Mouse (Mus musculus) T-cell, adult 2 months (primary cell): ENCODE measurements around the gene Cerk.
"Not testable (repeated sequence)": the region's sequence is repeated elsewhere in the genome, so short reads cannot be mapped to it uniquely, and the experiment has no call there.

ENCODE experiments used
- DNase-seq: peaks from one replicate; pipeline ENCODE4 v3.0.0; 2022; ENCODE audit warnings: low spot score

The Cerk gene

GRCm38 (mm10) chr15:86206385-86206784 lies 20.4 kb upstream of the Cerk start:
- DNase-seq: no peak

- DNase-seq: peak; percentile 78
Measured at GRCm38 (mm10) chr15:86205300-86205699, 19.4 kb upstream of the Cerk start.

DNA sequence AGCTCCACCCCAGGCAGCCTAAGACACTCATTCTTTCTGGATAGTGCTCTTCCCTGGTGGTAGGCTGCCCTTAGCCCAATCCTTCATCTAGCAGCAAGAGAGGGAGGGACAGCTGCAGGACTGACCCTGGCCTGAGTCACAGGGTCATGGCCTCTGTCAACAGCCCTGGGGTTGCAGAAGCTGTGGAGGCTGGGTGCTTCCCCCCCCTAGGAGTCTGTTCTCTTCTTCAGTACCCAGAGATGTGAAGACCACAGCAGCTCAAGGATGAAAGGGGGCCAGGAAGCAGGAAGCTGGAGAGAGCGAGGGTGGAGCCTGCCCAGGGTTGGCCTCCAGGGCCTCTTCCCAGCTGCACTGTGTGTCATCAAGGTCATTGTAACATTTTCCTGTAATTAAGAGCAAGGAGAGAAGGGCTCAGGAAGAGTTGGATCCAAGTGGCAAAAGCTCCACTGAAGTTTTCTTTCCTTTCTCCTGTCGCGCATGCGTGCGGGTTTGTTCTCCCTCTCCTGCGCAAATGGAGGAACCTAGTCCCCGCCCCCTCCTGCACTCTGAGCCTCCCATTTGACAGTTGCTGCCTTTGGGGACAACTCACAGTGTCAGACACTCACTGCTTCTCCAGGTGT lies 18.1 kb upstream of the Cerk start:
- DNase-seq: peak; percentile 43

- no peak for DNase-seq
Measured at GRCm38 (mm10) chr15:86203292-86203793, 17.4 kb upstream of the Cerk start.

DNA sequence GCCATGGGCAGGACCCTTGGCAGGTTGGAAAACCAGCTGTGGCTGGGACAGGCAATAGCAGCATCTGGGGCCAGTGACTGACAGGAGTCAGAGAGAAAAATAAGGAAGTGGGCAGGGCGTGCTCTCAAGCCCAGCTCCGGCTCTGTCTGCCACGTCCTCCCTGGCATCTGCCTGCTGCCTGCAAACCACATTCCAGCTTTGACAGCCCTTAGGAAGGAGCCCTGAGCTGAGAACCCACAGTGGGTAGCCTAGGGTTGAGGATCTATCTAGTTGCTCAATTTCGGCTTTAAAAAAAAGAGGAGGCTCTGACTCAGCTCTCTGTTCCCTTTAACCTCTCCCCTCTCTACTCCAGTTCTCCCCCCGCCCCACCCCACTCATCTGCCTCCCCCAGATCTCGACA lies 16.7 kb upstream of the Cerk start:
- peak; percentile 32 for DNase-seq

DNA sequence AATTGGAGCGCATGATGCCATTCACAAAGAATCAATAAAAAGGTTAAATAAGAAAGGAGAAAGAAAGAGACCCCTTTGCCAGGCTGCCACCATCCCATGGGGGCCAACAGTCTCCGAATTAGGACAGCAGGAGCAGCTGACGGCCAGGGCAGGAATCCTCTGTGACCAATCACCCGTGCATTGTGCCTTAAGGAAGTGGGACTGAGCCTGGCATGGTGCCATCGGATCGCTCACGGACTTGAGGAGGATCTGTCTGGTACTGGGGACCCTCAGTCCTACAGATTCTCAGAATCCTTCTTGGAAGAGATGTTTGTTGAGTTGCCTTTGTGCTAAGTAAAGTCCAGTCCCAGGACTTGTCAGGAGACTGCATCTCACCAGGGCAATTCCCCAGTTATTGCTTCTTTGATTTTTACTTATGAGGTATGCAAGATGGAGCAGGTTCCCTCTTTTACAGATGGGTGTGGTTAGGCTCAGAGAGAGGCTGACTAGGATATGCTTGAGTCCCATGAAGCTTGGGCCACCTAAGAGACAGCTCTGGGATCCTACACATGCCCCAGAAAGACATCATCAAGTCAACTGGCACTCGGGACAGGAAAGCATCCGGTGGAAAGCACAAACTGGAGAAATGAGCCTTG lies 15.9 kb upstream of the Cerk start:
- DNase-seq: no peak

- no peak for DNase-seq
Measured at GRCm38 (mm10) chr15:86201095-86201494, 15.2 kb upstream of the Cerk start.

DNA sequence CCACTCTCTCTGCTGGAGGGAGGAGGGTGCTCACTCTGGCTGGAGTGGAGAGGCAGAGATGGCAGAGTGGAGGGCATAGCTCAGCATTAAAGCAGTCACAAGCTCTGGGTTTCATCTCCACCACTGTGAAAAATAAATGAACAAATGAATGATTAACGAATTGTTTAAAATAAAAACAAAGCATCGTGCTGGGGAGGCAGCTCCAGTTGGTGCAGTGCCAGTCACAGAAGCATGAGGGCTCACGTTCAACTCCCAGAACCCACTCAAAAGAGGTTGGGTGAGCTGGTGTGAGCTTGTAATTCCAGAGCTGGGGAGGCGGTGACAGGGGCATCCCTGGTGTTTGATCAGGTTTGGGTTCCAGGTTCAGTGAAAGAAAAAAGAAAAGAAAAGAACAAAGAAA lies 14.2 kb upstream of the Cerk start:
- DNase-seq: no peak

- DNase-seq: no peak
Measured at GRCm38 (mm10) chr15:86199482-86199881, 13.5 kb upstream of the Cerk start.

GRCm38 (mm10) chr15:86199052-86199451 lies 13.1 kb upstream of the Cerk start:
- no peak for DNase-seq

DNA sequence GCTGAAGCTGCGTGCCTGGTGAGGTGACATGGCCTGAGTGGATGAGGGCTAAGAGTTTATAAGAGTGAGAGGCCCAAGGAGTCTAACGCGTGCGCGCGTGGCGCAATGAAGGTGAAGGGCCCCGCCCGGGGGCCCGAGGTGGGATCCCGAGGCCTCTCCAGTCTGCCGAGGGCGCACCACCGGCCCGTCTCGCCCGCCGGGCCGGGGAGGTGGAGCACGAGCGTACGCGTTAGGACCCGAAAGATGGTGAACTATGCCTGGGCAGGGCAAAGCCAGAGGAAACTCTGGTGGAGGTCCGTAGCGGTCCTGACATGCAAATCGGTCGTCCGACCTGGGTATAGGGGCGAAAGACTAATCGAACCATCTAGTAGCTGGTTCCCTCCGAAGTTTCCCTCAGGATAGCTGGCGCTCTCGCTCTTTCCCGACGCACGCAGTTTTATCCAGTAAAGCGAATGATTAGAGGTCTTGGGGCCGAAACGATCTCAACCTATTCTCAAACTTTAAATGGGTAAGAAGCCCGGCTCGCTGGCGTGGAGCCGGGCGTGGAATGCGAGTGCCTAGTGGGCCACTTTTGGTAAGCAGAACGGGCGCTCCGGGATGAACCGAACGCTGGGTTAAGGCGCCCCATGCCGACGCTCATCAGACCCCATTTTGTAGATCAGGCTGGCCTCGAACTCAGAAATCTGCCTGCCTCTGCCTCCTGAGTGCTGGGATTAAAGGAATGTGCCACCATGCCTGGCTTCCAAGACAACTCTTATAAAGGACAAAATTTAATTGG lies 8.9 kb upstream of the Cerk start:
- DNase-seq: not testable (repeated sequence)

GRCm38 (mm10) chr15:86191933-86192332 lies 6.0 kb upstream of the Cerk start:
- no peak for DNase-seq

GRCm38 (mm10) chr15:86191505-86191904 lies 5.6 kb upstream of the Cerk start:
- DNase-seq: no peak

DNA sequence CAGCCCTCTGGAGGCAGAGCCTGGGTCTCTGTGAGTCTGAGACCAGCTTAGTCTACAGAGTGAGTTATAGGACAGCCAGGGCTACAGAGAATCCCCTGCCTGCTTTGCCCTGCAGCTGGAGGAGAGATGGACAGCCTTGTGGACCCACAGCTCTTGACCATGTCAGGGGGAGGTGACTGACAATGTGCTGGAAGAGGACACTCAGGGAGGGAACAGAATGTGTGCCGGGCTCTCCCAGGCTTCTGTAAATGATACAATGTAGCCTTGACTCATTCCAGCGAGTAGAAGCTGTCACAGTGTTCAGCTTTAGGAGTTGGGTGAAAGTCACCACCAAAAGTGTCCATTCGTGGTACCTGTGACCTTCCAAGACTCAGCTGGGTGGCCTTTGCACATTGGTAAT lies 4.4 kb upstream of the Cerk start:
- DNase-seq: no peak

GRCm38 (mm10) chr15:86188746-86189470 lies 3.0 kb upstream of the Cerk start:
- no peak for DNase-seq

- DNase-seq: no peak
Measured at GRCm38 (mm10) chr15:86188186-86188585, 2.2 kb upstream of the Cerk start.

- DNase-seq: no peak
Measured at GRCm38 (mm10) chr15:86186686-86187085, 745 bp upstream of the Cerk start.

GRCm38 (mm10) chr15:86184851-86185688 lies 871 bp downstream of the Cerk start:
- DNase-seq: peak; percentile 36

DNA sequence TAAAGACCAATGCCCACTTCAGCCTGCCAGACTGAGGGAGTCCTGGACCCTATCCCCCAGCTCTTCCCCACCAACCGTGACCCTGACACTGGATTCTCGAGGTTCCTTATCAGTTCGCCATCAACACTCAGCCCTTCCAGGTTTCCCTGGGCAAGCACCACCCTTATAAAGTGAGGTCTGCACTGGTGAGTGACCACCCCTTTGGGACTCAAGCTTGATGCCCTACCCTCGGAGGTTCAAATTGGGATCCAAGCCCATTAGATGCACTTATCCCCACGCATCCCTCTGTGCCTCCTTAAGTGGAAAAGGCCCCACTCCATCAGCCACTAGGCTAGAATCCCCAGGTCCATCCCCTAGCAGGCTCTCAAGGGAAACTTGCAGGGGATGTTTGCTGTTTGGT lies 1.9 kb downstream of the Cerk start:
- DNase-seq: no peak

GRCm38 (mm10) chr15:86183484-86183883 lies 2.5 kb downstream of the Cerk start:
- DNase-seq: no peak

DNA sequence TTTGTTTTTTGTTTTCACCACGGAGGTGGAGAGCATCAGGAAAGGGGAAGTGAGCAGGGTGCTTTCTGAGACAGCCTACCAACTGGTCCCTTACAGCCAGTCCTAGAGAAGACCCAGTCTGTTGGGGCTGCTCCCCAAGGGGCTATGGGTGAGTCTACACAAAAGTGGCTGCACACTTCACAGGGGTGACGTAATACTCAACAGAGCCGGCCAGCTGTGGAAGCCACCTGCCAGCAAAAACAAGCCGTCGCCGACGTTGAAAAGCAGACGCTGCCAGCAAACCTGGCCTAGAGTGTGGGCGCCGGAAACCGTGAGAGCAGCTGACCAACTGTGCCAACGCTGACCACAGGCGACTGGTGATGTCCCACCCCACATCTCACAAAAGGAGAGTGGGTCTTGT lies 3.3 kb downstream of the Cerk start:
- peak; percentile 76 for DNase-seq
